Mouse (Mus musculus): ENCODE data around the gene Arfgap2. TPM values are rescaled to one million over a fixed set of nuclear protein-coding genes. Genes with fewer than 3 reads are reported as not detected.
A peak's percentile ranks its signal among the peaks of the same experiment; 100 is the strongest.

The Arfgap2 gene
- polyA plus RNA-seq (2015; fragmentation: Nextera tagmentation; extraction: Ambion mirVana), result 64.2 and 65.1 TPM in 2 replicates

- 2% methylated on average over 68 of the region's 72 CpGs for WGBS (ENCODE audit: insufficient replicate concordance)
- ATAC-seq (peak; percentile 95), DNase-seq (peak; percentile 98)
- peaks cover 41% of the 10 kb centered on the region for H3K36me3 ChIP-seq (replicated peaks; ENCODE audit: insufficient read depth, low read length)
- H3K4me1 ChIP-seq (ENCODE audit: insufficient read depth), result peaks cover 34% of the 10 kb centered on the region
- no peaks in the 10 kb centered on the region for H3K9me3 ChIP-seq (ENCODE audit: low read length)
- peak within 1 kb of the TSS; percentile 94 for H3K27ac ChIP-seq (ENCODE audit: low read depth)
- peak within 1 kb of the TSS; percentile 66 for H3K4me3 ChIP-seq (ENCODE audit: low read depth, low read length)
- peak within 1 kb of the TSS; percentile 81 for H3K9ac ChIP-seq (replicated peaks)
- TF ChIP-seq CTCF (IDR thresholded peaks at IDR 0.05; ENCODE audit: low read depth) (no peak), EP300 (IDR thresholded peaks at IDR 0.05; ENCODE audit: low read depth) (peak; percentile 65; the same call in 1 of the 2 replicates)
- peak within 1 kb of the TSS; percentile 91 for H3K4me2 ChIP-seq (ENCODE audit: low read depth, low read length)
- no peaks in the 10 kb centered on the region for H3K27me3 ChIP-seq (ENCODE audit: insufficient read depth, low read length)
Measured at GRCm38 (mm10) chr2:91264711-91265681, at the start of gene Arfgap2. Gene Arfgap2 (plus strand): TSS chr2:91264974.

- peak; percentile 81 for ATAC-seq
- peak; percentile 43 for DNase-seq
Measured at GRCm38 (mm10) chr2:91217032-91217431, 47.7 kb upstream of the Arfgap2 start.

GRCm38 (mm10) chr2:91220501-91220900, 44.3 kb upstream of the Arfgap2 start:
- no peak for TF ChIP-seq CTCF (IDR thresholded peaks at IDR 0.05; ENCODE audit: low read depth)
- no peak for TF ChIP-seq EP300 (IDR thresholded peaks at IDR 0.05; ENCODE audit: low read depth)
- Histone ChIP-seq H3K9ac (replicated peaks) (no peak overlapping the region), H3K36me3 (replicated peaks; ENCODE audit: insufficient read depth, low read length) (0 out of 2 replicates have a peak, but pooled peaks cover 5% of the 10 kb centered on the region), H3K27ac (ENCODE audit: low read depth) (no peak overlapping the region), H3K4me2 (ENCODE audit: low read depth, low read length) (no peak overlapping the region), H3K4me3 (ENCODE audit: low read depth, low read length) (no peak overlapping the region), H3K4me1 (ENCODE audit: insufficient read depth) (0 out of 2 replicates have a peak, but pooled peaks cover 2% of the 10 kb centered on the region), H3K9me3 (ENCODE audit: low read length) (no peaks in the 10 kb centered on the region), H3K27me3 (ENCODE audit: insufficient read depth, low read length) (no peaks in the 10 kb centered on the region)
- no peak for ATAC-seq
- 90% methylated on average over 3 of the region's 3 CpGs for WGBS (ENCODE audit: insufficient replicate concordance)
- no peak for DNase-seq

More at GRCm38 (mm10) chr2:91217032-91217431, 47.7 kb upstream of the Arfgap2 start:
- Histone ChIP-seq H3K4me2 (ENCODE audit: low read depth, low read length) (0 out of 2 replicates have a peak overlapping the region, but pooled peaks have one; percentile 32), H3K4me1 (ENCODE audit: insufficient read depth) (0 out of 2 replicates have a peak, but pooled peaks cover 2% of the 10 kb centered on the region), H3K9ac (replicated peaks) (no peak overlapping the region), H3K27me3 (ENCODE audit: insufficient read depth, low read length) (no peaks in the 10 kb centered on the region), H3K27ac (ENCODE audit: low read depth) (no peak overlapping the region), H3K9me3 (ENCODE audit: low read length) (no peaks in the 10 kb centered on the region), H3K4me3 (ENCODE audit: low read depth, low read length) (no peak overlapping the region), H3K36me3 (replicated peaks; ENCODE audit: insufficient read depth, low read length) (peaks cover 14% of the 10 kb centered on the region)
- 57% methylated on average over 4 of the region's 4 CpGs for WGBS (ENCODE audit: insufficient replicate concordance)
- TF ChIP-seq EP300 (IDR thresholded peaks at IDR 0.05; ENCODE audit: low read depth) (no peak), CTCF (IDR thresholded peaks at IDR 0.05; ENCODE audit: low read depth) (no peak)

GRCm38 (mm10) chr2:91223614-91224013, 41.2 kb upstream of the Arfgap2 start:
- no peak for DNase-seq
- H3K4me1 ChIP-seq (ENCODE audit: insufficient read depth), result no peaks in the 10 kb centered on the region
- TF ChIP-seq CTCF (IDR thresholded peaks at IDR 0.05; ENCODE audit: low read depth), result peak; percentile 29; the same call in 1 of the 2 replicates
- no peak for TF ChIP-seq EP300 (IDR thresholded peaks at IDR 0.05; ENCODE audit: low read depth)

GRCm38 (mm10) chr2:91229735-91230134, 35.0 kb upstream of the Arfgap2 start:
- Histone ChIP-seq H3K4me1 (ENCODE audit: insufficient read depth) (no peaks in the 10 kb centered on the region), H3K27me3 (ENCODE audit: insufficient read depth, low read length) (no peaks in the 10 kb centered on the region), H3K36me3 (replicated peaks; ENCODE audit: insufficient read depth, low read length) (0 out of 2 replicates have a peak, but pooled peaks cover 6% of the 10 kb centered on the region), H3K9ac (replicated peaks) (no peak overlapping the region), H3K9me3 (ENCODE audit: low read length) (no peaks in the 10 kb centered on the region), H3K4me2 (ENCODE audit: low read depth, low read length) (no peak overlapping the region), H3K4me3 (ENCODE audit: low read depth, low read length) (no peak overlapping the region), H3K27ac (ENCODE audit: low read depth) (no peak overlapping the region)
- TF ChIP-seq CTCF (IDR thresholded peaks at IDR 0.05; ENCODE audit: low read depth), result no peak
- ATAC-seq, result no peak
- WGBS (ENCODE audit: insufficient replicate concordance), result 80% methylated on average over 2 of the region's 2 CpGs
- no peak for DNase-seq

More at GRCm38 (mm10) chr2:91223614-91224013, 41.2 kb upstream of the Arfgap2 start:
- Histone ChIP-seq H3K4me3 (ENCODE audit: low read depth, low read length) (no peak overlapping the region), H3K9ac (replicated peaks) (no peak overlapping the region), H3K4me2 (ENCODE audit: low read depth, low read length) (no peak overlapping the region), H3K9me3 (ENCODE audit: low read length) (no peaks in the 10 kb centered on the region), H3K27ac (ENCODE audit: low read depth) (no peak overlapping the region), H3K27me3 (ENCODE audit: insufficient read depth, low read length) (no peaks in the 10 kb centered on the region), H3K36me3 (replicated peaks; ENCODE audit: insufficient read depth, low read length) (0 out of 2 replicates have a peak, but pooled peaks cover 2% of the 10 kb centered on the region)
- WGBS (ENCODE audit: insufficient replicate concordance), result 74% methylated on average over 2 of the region's 2 CpGs
- no peak for ATAC-seq
